Mouse (Mus musculus) kidney, adult 9 months (tissue): ENCODE results near the gene Ilf2.

Experiments
- DNase-seq: peaks from one replicate; pipeline ENCODE4 v3.0.0; 2022

Gene Ilf2

GRCm38 (mm10) chr3:90464552-90465080, 11.3 kb upstream of the Ilf2 start:
- DNase-seq, result no peak

GRCm38 (mm10) chr3:90465081-90465685, 10.7 kb upstream of the Ilf2 start:
- no peak for DNase-seq

GRCm38 (mm10) chr3:90465686-90466310, 10.1 kb upstream of the Ilf2 start, which contains the start of gene Npr1:
Npr1 (minus strand) TSS chr3:90465866.
- peak; percentile 45 for DNase-seq

- DNase-seq, result peak; percentile 80
These were observed 9.6 kb upstream of the Ilf2 start for GRCm38 (mm10) chr3:90466311-90466766.

GRCm38 (mm10) chr3:90467618-90468300, 8.2 kb upstream of the Ilf2 start:
- DNase-seq, result no peak

- DNase-seq, result peak; percentile 75
These were observed 3.7 kb upstream of the Ilf2 start for GRCm38 (mm10) chr3:90472213-90472612.

GRCm38 (mm10) chr3:90475151-90475830, 635 bp upstream of the Ilf2 start:
- no peak for DNase-seq

GRCm38 (mm10) chr3:90486998-90487397, 11.1 kb downstream of the Ilf2 start:
- DNase-seq, result no peak

GRCm38 (mm10) chr3:90488576-90488975, 12.7 kb downstream of the Ilf2 start:
- DNase-seq, result no peak

- peak; percentile 98 for DNase-seq
These were observed 14.8 kb downstream of the Ilf2 start, which contains the start of gene Snapin for GRCm38 (mm10) chr3:90490696-90491256. Snapin (minus strand) TSS chr3:90491033.

- DNase-seq, result peak; percentile 57
These were observed 15.4 kb downstream of the Ilf2 start for GRCm38 (mm10) chr3:90491350-90491749.

GRCm38 (mm10) chr3:90493831-90494540, 18.1 kb downstream of the Ilf2 start:
- DNase-seq, result no peak

- DNase-seq, result no peak
These were observed 20.1 kb downstream of the Ilf2 start for GRCm38 (mm10) chr3:90495850-90496525.

GRCm38 (mm10) chr3:90497597-90497996, 21.7 kb downstream of the Ilf2 start:
- no peak for DNase-seq

- no peak for DNase-seq
These were observed 27.5 kb downstream of the Ilf2 start for GRCm38 (mm10) chr3:90503444-90503843.

GRCm38 (mm10) chr3:90505216-90505615, 29.3 kb downstream of the Ilf2 start:
- no peak for DNase-seq

GRCm38 (mm10) chr3:90506362-90506761, 30.4 kb downstream of the Ilf2 start:
- DNase-seq, result peak; percentile 50

- DNase-seq, result no peak
These were observed 32.5 kb downstream of the Ilf2 start for GRCm38 (mm10) chr3:90508287-90508949.

GRCm38 (mm10) chr3:90508950-90509746, 33.2 kb downstream of the Ilf2 start, which contains the start of gene Chtop:
Chtop (minus strand) TSS chr3:90509498.
- peak; percentile 100 for DNase-seq

- DNase-seq, result no peak
These were observed 33.8 kb downstream of the Ilf2 start for GRCm38 (mm10) chr3:90509747-90510123.
